Mouse (Mus musculus) limb, embryonic 14.5 days (tissue): ENCODE results near the gene Map7. TPM values are rescaled to one million over a fixed set of nuclear protein-coding genes. Genes with fewer than 3 reads are reported as not detected.

Source experiments
- ATAC-seq: fragments of 200-750 bp; cut with Nextera tagmentation; 2 replicates; pipeline ENCODE4 v1.8.0; 2017; ENCODE audit warnings: low read depth, moderate number of reproducible peaks, moderate TSS enrichment; ENCODE audit not compliant: low FRiP score
- DNase-seq: peaks from one replicate; pipeline ENCODE4 v3.0.0-alpha.2; 2015; ENCODE audit warnings: low spot score
- H3K27ac ChIP-seq: fragments of 300-500 bp; sonication (generic); replicated peaks from 2 replicates; pipeline ENCODE4 v1.5.1; 2014; ENCODE audit warnings: low read depth, mild to moderate bottlenecking, low read length, moderate library complexity, mixed read lengths
- H3K27me3 ChIP-seq: fragments of 300-500 bp; sonication (generic); 2 replicates; pipeline ENCODE4 v1.6.1; 2014; ENCODE audit warnings: low read length, mixed read lengths; ENCODE audit not compliant: control insufficient read depth, insufficient read depth
- H3K36me3 ChIP-seq: fragments of 300-500 bp; sonication (generic); 2 replicates; pipeline ENCODE4 v1.6.1; 2014; ENCODE audit warnings: mild to moderate bottlenecking, low read length, moderate library complexity, mixed read lengths; ENCODE audit not compliant: control insufficient read depth, insufficient read depth
- H3K4me1 ChIP-seq: fragments of 300-500 bp; sonication (generic); 2 replicates; pipeline ENCODE4 v1.6.1; 2014; ENCODE audit warnings: antibody characterized with exemption, low read length, mixed read lengths; ENCODE audit not compliant: control insufficient read depth, insufficient read depth
- H3K4me2 ChIP-seq: fragments of 300-500 bp; sonication (generic); replicated peaks from 2 replicates; pipeline ENCODE4 v1.6.1; 2014; ENCODE audit warnings: low read depth, mild to moderate bottlenecking, low read length, moderate library complexity; ENCODE audit not compliant: severe bottlenecking
- H3K4me3 ChIP-seq: fragments of 300-500 bp; sonication (generic); replicated peaks from 2 replicates; pipeline ENCODE4 v1.5.1; 2014; ENCODE audit warnings: low read length
- H3K9ac ChIP-seq: fragments of 300-500 bp; sonication (generic); 2 replicates; pipeline ENCODE4 v1.6.1; 2014; ENCODE audit warnings: mild to moderate bottlenecking, low read depth, low read length, moderate library complexity; ENCODE audit not compliant: severe bottlenecking
- H3K9me3 ChIP-seq: fragments of 300-500 bp; sonication (generic); 2 replicates; pipeline ENCODE4 v1.6.1; 2016; ENCODE audit warnings: low read length; ENCODE audit not compliant: control insufficient read depth
- POLR2A ChIP-seq: fragments of 200-500 bp; IDR thresholded peaks from 2 replicates; pipeline ENCODE4 v1.8.0; 2012; ENCODE audit warnings: inconsistent platforms, mild to moderate bottlenecking, moderate library complexity, borderline replicate concordance; ENCODE audit not compliant: insufficient read depth, insufficient read length; ENCODE audit errors: extremely low read depth
- WGBS: fragments of 180-500 bp; shearing (Covaris S2); extraction: QIAGEN DNeasy Blood & Tissue Kit; methylation state at CpG from one replicate; pipeline ENCODE4 v1.1.7; 2014; 5-methylcytosine and 5-hydroxymethylcytosine counted together
- polyA plus RNA-seq, 2 experiments: library from polyadenylated mRNA; depleted of rRNA in 1 of 2; stranded (reverse) in 1 of 2; unstranded in 1 of 2; fragments of >200 nt; fragmentation: Nextera tagmentation in 1 of 2; extraction: Ambion mirVana in 1 of 2; gene quantifications; 2 replicates each; pipeline versions ENCODE4 v1.2.1 to v1.2.3; 2012 to 2014

Gene Map7
- polyA plus RNA-seq, 2 experiments, result 6.2 to 9.7 TPM

DNA sequence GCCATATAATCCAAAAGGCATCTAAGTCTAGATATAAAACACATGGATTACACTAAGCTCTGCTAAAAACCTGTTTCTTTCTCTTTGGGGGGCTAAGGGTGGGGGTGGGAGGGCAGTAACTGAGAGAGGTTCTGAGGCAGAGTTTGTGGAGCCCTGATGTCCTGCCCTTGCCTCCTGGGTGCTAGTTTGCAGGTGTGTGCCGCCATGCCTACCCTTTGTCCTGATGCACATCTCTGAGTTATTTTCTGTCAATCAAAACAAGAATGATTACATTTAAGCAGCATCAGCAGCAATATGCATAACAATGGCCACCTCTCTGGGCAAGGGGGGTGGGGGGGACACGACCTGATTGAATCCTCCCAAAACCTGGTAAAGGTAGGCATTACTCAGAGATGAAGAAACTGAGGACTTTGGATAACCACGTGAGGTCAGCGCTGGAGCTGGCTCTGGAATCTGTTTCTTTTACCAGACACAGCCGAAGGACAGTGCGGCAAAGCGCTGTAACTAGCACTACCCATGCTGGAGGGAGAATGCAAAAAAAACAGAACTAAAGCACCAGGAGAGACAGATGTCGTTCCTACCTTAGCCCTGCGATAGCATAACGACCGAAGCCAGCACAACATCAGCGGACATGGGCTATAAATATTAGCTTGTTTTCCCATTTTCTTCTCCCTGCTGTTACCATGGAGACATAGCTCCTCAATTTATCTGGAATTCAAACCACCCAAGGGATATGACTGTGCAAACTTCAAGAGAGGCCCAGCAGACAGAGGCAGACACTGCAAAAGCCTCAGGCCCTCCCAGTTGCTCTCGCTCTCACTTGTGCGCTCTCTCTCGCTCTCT is 137.9 kb downstream of the Map7 start:
- no peak overlapping the region for H3K4me3 ChIP-seq
- no peaks in the 10 kb centered on the region for H3K36me3 ChIP-seq
- peaks cover 10% of the 10 kb centered on the region for H3K4me1 ChIP-seq
- peak; percentile 84 for ATAC-seq
- 26% methylated on average over 15 of the region's 15 CpGs for WGBS
- TF ChIP-seq POLR2A, result no peak
- H3K27ac ChIP-seq, result peak overlapping the region; percentile 48
- no peaks in the 10 kb centered on the region for H3K9me3 ChIP-seq
- DNase-seq, result peak; percentile 65
- no peaks in the 10 kb centered on the region for H3K27me3 ChIP-seq
- H3K4me2 ChIP-seq, result peak overlapping the region; percentile 18
- 0 out of 2 replicates have a peak overlapping the region, but pooled peaks have one; percentile 38 for H3K9ac ChIP-seq

- no peak overlapping the region for H3K4me3 ChIP-seq
- no peaks in the 10 kb centered on the region for H3K36me3 ChIP-seq
- WGBS, result 67% methylated on average over 6 of the region's 6 CpGs
- peaks cover 10% of the 10 kb centered on the region for H3K4me1 ChIP-seq
- no peaks in the 10 kb centered on the region for H3K27me3 ChIP-seq
- H3K9ac ChIP-seq, result no peak overlapping the region
- H3K4me2 ChIP-seq, result no peak overlapping the region
- no peaks in the 10 kb centered on the region for H3K9me3 ChIP-seq
- no peak for TF ChIP-seq POLR2A
- DNase-seq (no peak), ATAC-seq (no peak)
- no peak overlapping the region for H3K27ac ChIP-seq
Measured at GRCm38 (mm10) chr10:20287369-20287768, 139.1 kb downstream of the Map7 start.

DNA sequence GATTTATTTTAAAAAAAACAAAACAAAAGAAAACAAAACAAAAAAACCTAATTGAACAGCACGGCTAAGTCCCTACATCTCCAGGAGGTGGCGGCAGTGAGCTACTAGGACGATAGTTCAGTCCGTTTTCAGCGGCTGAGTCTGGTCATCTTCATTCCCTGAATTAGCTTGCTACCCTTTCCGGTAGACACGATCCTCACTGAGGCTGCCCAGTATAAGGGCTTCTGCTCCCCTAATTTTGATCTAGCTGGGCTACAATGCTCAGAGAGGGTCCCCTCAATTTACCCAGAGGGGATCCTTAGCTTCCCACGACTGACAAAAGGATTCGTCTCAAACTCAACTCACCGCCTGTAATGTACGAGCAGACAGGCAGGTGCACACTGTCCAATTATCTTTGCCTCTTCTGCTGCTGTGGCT is 142.2 kb downstream of the Map7 start:
- Histone ChIP-seq H3K27me3 (no peaks in the 10 kb centered on the region), H3K36me3 (no peaks in the 10 kb centered on the region), H3K4me2 (peak overlapping the region; percentile 44), H3K27ac (no peak overlapping the region), H3K9me3 (no peaks in the 10 kb centered on the region), H3K4me3 (peak overlapping the region; percentile 11; the same call in 1 of the 2 replicates), H3K4me1 (peaks cover 10% of the 10 kb centered on the region), H3K9ac (peak overlapping the region; percentile 25; the same call in 1 of the 2 replicates)
- DNase-seq (peak; percentile 96), ATAC-seq (no peak)
- TF ChIP-seq POLR2A, result no peak
- WGBS, result 20% methylated on average over 11 of the region's 11 CpGs

DNA sequence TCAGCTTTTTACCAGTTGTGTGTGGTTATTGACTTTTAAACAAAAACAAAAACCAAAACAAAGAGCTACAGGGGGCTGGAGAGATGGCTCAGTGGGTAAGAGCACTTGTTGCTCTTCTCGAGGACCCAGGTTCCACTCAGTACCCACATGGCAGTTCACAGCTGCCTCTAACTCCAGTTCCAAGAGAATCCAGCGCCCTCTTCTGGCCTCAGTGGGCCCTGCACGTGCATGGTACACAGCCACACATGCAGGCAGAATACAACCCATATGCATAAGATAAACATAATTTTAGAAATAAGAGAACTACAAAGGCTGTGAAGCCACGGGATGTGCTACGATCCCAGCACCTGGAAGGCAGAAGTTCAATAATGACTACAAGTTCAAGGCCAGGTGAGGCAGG is 147.7 kb downstream of the Map7 start:
- Histone ChIP-seq H3K4me2 (no peak overlapping the region), H3K27ac (no peak overlapping the region), H3K9ac (no peak overlapping the region), H3K4me3 (no peak overlapping the region), H3K4me1 (no peaks in the 10 kb centered on the region), H3K36me3 (no peaks in the 10 kb centered on the region), H3K9me3 (no peaks in the 10 kb centered on the region), H3K27me3 (no peaks in the 10 kb centered on the region)
- no peak for ATAC-seq
- 75% methylated on average over 5 of the region's 5 CpGs for whole genome bisulfite sequencing
- TF ChIP-seq POLR2A, result no peak
- DNase-seq, result no peak

- no peaks in the 10 kb centered on the region for H3K9me3 ChIP-seq
- DNase-seq, result no peak
- no peaks in the 10 kb centered on the region for H3K36me3 ChIP-seq
- H3K4me2 ChIP-seq, result no peak overlapping the region
- no peak overlapping the region for H3K4me3 ChIP-seq
- no peak overlapping the region for H3K27ac ChIP-seq
- no peaks in the 10 kb centered on the region for H3K4me1 ChIP-seq
- no peak overlapping the region for H3K9ac ChIP-seq
- no peak for ATAC-seq
- H3K27me3 ChIP-seq, result no peaks in the 10 kb centered on the region
- 64% methylated on average over 3 of the region's 3 CpGs for WGBS
- no peak for TF ChIP-seq POLR2A
Measured at GRCm38 (mm10) chr10:20298152-20298920, 150.1 kb downstream of the Map7 start.
